ENCODE assay signal across 23 mouse cellular contexts in genomic region chr5:147651233-147651632, GRCm38 (mm10).
"Had no signal": no experiment of that assay in that cellular context is flagged by ENCODE, and none has a peak within 500 bp of the region (broad histone marks: within the 10 kb centered on the region; RNA-seq: fewer than 3 reads in every experiment).

No protein-coding gene starts in this region.

- H3K4me2 ChIP-seq: limb, embryonic 13.5 days; liver, embryonic 12.5 days; liver, embryonic 15.5 days; neural tube, embryonic 12.5 days; neural tube, embryonic 15.5 days; stomach, embryonic 15.5 days had no signal

- H3K9ac ChIP-seq: limb, embryonic 13.5 days; liver, embryonic 12.5 days; liver, embryonic 15.5 days; neural tube, embryonic 12.5 days; neural tube, embryonic 15.5 days; stomach, embryonic 15.5 days had no signal

- DNase-seq: kidney, adult 11 months; kidney, adult 9 months; layer of hippocampus, adult 9-11 months; liver; lung, adult 2 months; lung, postnatal 14 days; midbrain, embryonic 14.5 days; right cerebral cortex, adult 18-20 months; right cerebral cortex, postnatal 14 days; right cerebral cortex, postnatal 4 days; thymus, adult 2 months; thymus, postnatal 14 days; thymus, postnatal 4 days had no signal

- H3K36me3 ChIP-seq: limb, embryonic 10.5 days; limb, embryonic 13.5 days; liver, embryonic 12.5 days; liver, embryonic 15.5 days; neural tube, embryonic 12.5 days; neural tube, embryonic 15.5 days; stomach, embryonic 15.5 days had no signal

- H3K4me3 ChIP-seq: layer of hippocampus, adult 2 months; limb, embryonic 10.5 days; limb, embryonic 13.5 days; liver, embryonic 12.5 days; liver, embryonic 15.5 days; neural tube, embryonic 12.5 days; neural tube, embryonic 15.5 days; stomach, embryonic 15.5 days had no signal

- ATAC-seq: liver, embryonic 12.5 days had no signal

- H3K27ac ChIP-seq: kidney, postnatal 0 days; layer of hippocampus, adult 2 months; limb, embryonic 10.5 days; limb, embryonic 13.5 days; liver, embryonic 12.5 days; liver, embryonic 15.5 days; macrophage; neural tube, embryonic 12.5 days; neural tube, embryonic 15.5 days; stomach, embryonic 15.5 days had no signal

- H3K4me1 ChIP-seq: limb, embryonic 10.5 days; limb, embryonic 13.5 days; liver, embryonic 12.5 days; liver, embryonic 15.5 days; neural tube, embryonic 12.5 days; neural tube, embryonic 15.5 days; stomach, embryonic 15.5 days had no signal

- H3K27me3 ChIP-seq: limb, embryonic 13.5 days; liver, embryonic 12.5 days; liver, embryonic 15.5 days; neural tube, embryonic 12.5 days; neural tube, embryonic 15.5 days; stomach, embryonic 15.5 days had no signal

- H3K9me3 ChIP-seq: limb, embryonic 10.5 days; limb, embryonic 13.5 days; liver, embryonic 15.5 days; neural tube, embryonic 15.5 days; stomach, embryonic 15.5 days had no signal
